Mouse (Mus musculus) v-Abl transformed pro-B cells (cell line): ENCODE data around the gene Rpl36al.

Experiments
- in situ Hi-C, 2 experiments: fragments of 400-800 bp; cut with MboI; formaldehyde crosslinking; loops; one replicate each; pipeline ENCODE4 v1.15.1; 2025; ENCODE audit not compliant: unreplicated experiment in 2 of 2

The Rpl36al gene

GRCm38 (mm10) chr12:69166861-69167581, 16.9 kb downstream of the Rpl36al start:
- in situ Hi-C loops = loop anchor here (25.0 kb wide), 2 partner anchors 970 to 1795 kb away; partner anchors contain the start of gene Psma3 (in 1 of the 2)

- in situ Hi-C loops = loop anchor here (25.0 kb wide), 2 partner anchors 972 to 1797 kb away; partner anchors contain the start of gene Psma3 (in 1 of the 2)
Observed at GRCm38 (mm10) chr12:69164904-69165303, 19.0 kb downstream of the Rpl36al start.

GRCm38 (mm10) chr12:69163586-69163985, 20.3 kb downstream of the Rpl36al start:
- in situ Hi-C loops = loop anchor here (25.0 kb wide), 2 partner anchors 974 to 1799 kb away; partner anchors contain the start of gene Psma3 (in 1 of the 2)

GRCm38 (mm10) chr12:69160677-69161076, 23.2 kb downstream of the Rpl36al start:
- in situ Hi-C loops = loop anchor here (25.0 kb wide), 2 partner anchors 977 to 1802 kb away; partner anchors contain the start of gene Psma3 (in 1 of the 2)

- in situ Hi-C loops = loop anchor here (25.0 kb wide), 2 partner anchors 978 to 1803 kb away; partner anchors contain the start of gene Psma3 (in 1 of the 2)
Observed at GRCm38 (mm10) chr12:69159578-69159940, 24.3 kb downstream of the Rpl36al start.

- in situ Hi-C loops = loop anchor here (25.0 kb wide), 2 partner anchors 978 to 1803 kb away; partner anchors contain the start of gene Psma3 (in 1 of the 2)
Observed at GRCm38 (mm10) chr12:69158765-69159577, 24.9 kb downstream of the Rpl36al start, which contains the start of gene Rps29. Rps29 (minus strand) TSS chr12:69159186.

GRCm38 (mm10) chr12:69158366-69158764, 25.5 kb downstream of the Rpl36al start:
- in situ Hi-C loops = loop anchor here (25.0 kb wide), 2 partner anchors 979 to 1804 kb away; partner anchors contain the start of gene Psma3 (in 1 of the 2)

GRCm38 (mm10) chr12:69157107-69157506, 26.8 kb downstream of the Rpl36al start:
- in situ Hi-C loops = loop anchor here (25.0 kb wide), 2 partner anchors 980 to 1805 kb away; partner anchors contain the start of gene Psma3 (in 1 of the 2)

GRCm38 (mm10) chr12:69156436-69156835, 27.4 kb downstream of the Rpl36al start:
- in situ Hi-C loops = loop anchor here (25.0 kb wide), 2 partner anchors 981 to 1806 kb away; partner anchors contain the start of gene Psma3 (in 1 of the 2)

GRCm38 (mm10) chr12:69155923-69156322, 28.0 kb downstream of the Rpl36al start:
- in situ Hi-C loops = loop anchor here (25.0 kb wide), 2 partner anchors 981 to 1806 kb away; partner anchors contain the start of gene Psma3 (in 1 of the 2)

GRCm38 (mm10) chr12:69150049-69150448, 33.8 kb downstream of the Rpl36al start:
- in situ Hi-C loops = loop anchor here (25.0 kb wide), 2 partner anchors 987 to 1812 kb away; partner anchors contain the start of gene Psma3 (in 1 of the 2)

GRCm38 (mm10) chr12:69147166-69147735, 36.6 kb downstream of the Rpl36al start:
- in situ Hi-C loops = loop anchor here in 1 of 2 experiments (25.0 kb wide), 1 partner anchor 1315 kb away; the partner anchor contains the start of gene Tmx1

GRCm38 (mm10) chr12:69143460-69143859, 40.4 kb downstream of the Rpl36al start:
- in situ Hi-C loops = loop anchor here in 1 of 2 experiments (25.0 kb wide), 1 partner anchor 1319 kb away; the partner anchor contains the start of gene Tmx1

- in situ Hi-C loops = loop anchor here in 1 of 2 experiments (25.0 kb wide), 1 partner anchor 1322 kb away; the partner anchor contains the start of gene Tmx1
Observed at GRCm38 (mm10) chr12:69139841-69140240, 44.0 kb downstream of the Rpl36al start.

- in situ Hi-C loops = loop anchor here in 1 of 2 experiments (25.0 kb wide), 1 partner anchor 1323 kb away; the partner anchor contains the start of gene Tmx1
Observed at GRCm38 (mm10) chr12:69139201-69139600, 44.7 kb downstream of the Rpl36al start.
